Mouse (Mus musculus) hindbrain, embryonic 12.5 days (tissue): ENCODE results near the gene Cyp4f15. TPM values are rescaled to one million over a fixed set of nuclear protein-coding genes. Genes with fewer than 3 reads are reported as not detected.

Experiments
- ATAC-seq: fragments of 200-750 bp; cut with Nextera tagmentation; 2 replicates; pipeline ENCODE4 v1.8.0; 2017; ENCODE audit warnings: moderate TSS enrichment; ENCODE audit not compliant: low FRiP score
- H3K27ac ChIP-seq: fragments of 300-500 bp; sonication (generic); 2 replicates; pipeline ENCODE4 v1.5.1; 2016; ENCODE audit warnings: mild to moderate bottlenecking
- H3K27me3 ChIP-seq: fragments of 300-500 bp; sonication (generic); 2 replicates; pipeline ENCODE4 v1.6.1; 2016; ENCODE audit warnings: mild to moderate bottlenecking
- H3K36me3 ChIP-seq: fragments of 300-500 bp; sonication (generic); 2 replicates; pipeline ENCODE4 v1.6.1; 2016; ENCODE audit warnings: mild to moderate bottlenecking
- H3K4me1 ChIP-seq: fragments of 300-500 bp; sonication (generic); 2 replicates; pipeline ENCODE4 v1.6.1; 2016
- H3K4me2 ChIP-seq: fragments of 300-500 bp; sonication (generic); replicated peaks from 2 replicates; pipeline ENCODE4 v1.6.1; 2016; ENCODE audit warnings: mild to moderate bottlenecking
- H3K4me3 ChIP-seq: fragments of 300-500 bp; sonication (generic); 2 replicates; pipeline ENCODE4 v1.5.1; 2016; ENCODE audit warnings: mild to moderate bottlenecking
- H3K9ac ChIP-seq: fragments of 300-500 bp; sonication (generic); 2 replicates; pipeline ENCODE4 v1.6.1; 2016; ENCODE audit warnings: mild to moderate bottlenecking, moderate library complexity
- H3K9me3 ChIP-seq: fragments of 300-500 bp; sonication (generic); replicated peaks from 2 replicates; pipeline ENCODE4 v1.6.1; 2016; ENCODE audit warnings: mild to moderate bottlenecking
- WGBS: fragments of 180-500 bp; shearing (Covaris S2); methylation state at CpG from one replicate; pipeline ENCODE4 v1.1.7; 2016; 5-methylcytosine and 5-hydroxymethylcytosine counted together
- polyA plus RNA-seq: library from polyadenylated mRNA; unstranded; fragments of >200 nt; fragmentation: Nextera tagmentation; extraction: Ambion mirVana; gene quantifications from 2 replicates; pipeline ENCODE4 v1.2.1, GENCODE M21; 2016

Cyp4f15 gene
- 0.53 and 0.99 TPM in 2 replicates for polyA plus RNA-seq

GRCm38 (mm10) chr17:32685048-32685750, at the start of gene Cyp4f15:
TSS of gene Cyp4f15 (plus strand) at chr17:32685627.
- H3K36me3 ChIP-seq = no peaks in the 10 kb centered on the region
- no peak within 1 kb of the TSS for H3K27ac ChIP-seq
- no peaks in the 10 kb centered on the region for H3K27me3 ChIP-seq
- H3K9ac ChIP-seq = no peak within 1 kb of the TSS
- peaks cover 5% of the 10 kb centered on the region for H3K4me1 ChIP-seq
- no peaks in the 10 kb centered on the region for H3K9me3 ChIP-seq
- ATAC-seq = no peak
- H3K4me2 ChIP-seq = 0 out of 2 replicates have a peak within 1 kb of the TSS, but pooled peaks have one; percentile 7
- no peak within 1 kb of the TSS for H3K4me3 ChIP-seq
- 21% methylated on average over 7 of the region's 7 CpGs for whole genome bisulfite sequencing

- Histone ChIP-seq H3K9ac (no peak overlapping the region), H3K4me2 (no peak overlapping the region), H3K36me3 (no peaks in the 10 kb centered on the region), H3K4me1 (no peaks in the 10 kb centered on the region), H3K27me3 (no peaks in the 10 kb centered on the region), H3K27ac (no peak overlapping the region), H3K9me3 (no peaks in the 10 kb centered on the region), H3K4me3 (no peak overlapping the region)
- WGBS = 63% methylated on average over 3 of the region's 3 CpGs
- ATAC-seq = no peak
Measured at GRCm38 (mm10) chr17:32636341-32636740, 49.1 kb upstream of the Cyp4f15 start.

GRCm38 (mm10) chr17:32637151-32637550, 48.3 kb upstream of the Cyp4f15 start:
- WGBS = 86% methylated on average over 2 of the region's 2 CpGs
- Histone ChIP-seq H3K4me1 (no peaks in the 10 kb centered on the region), H3K27me3 (no peaks in the 10 kb centered on the region), H3K9me3 (no peaks in the 10 kb centered on the region), H3K9ac (no peak overlapping the region), H3K4me2 (no peak overlapping the region), H3K36me3 (no peaks in the 10 kb centered on the region), H3K4me3 (no peak overlapping the region), H3K27ac (no peak overlapping the region)
- no peak for ATAC-seq

GRCm38 (mm10) chr17:32646631-32647030, 38.8 kb upstream of the Cyp4f15 start:
- 86% methylated on average over 4 of the region's 4 CpGs for whole genome bisulfite sequencing
- H3K4me3 ChIP-seq = no peak overlapping the region
- H3K36me3 ChIP-seq = no peaks in the 10 kb centered on the region
- H3K4me1 ChIP-seq = no peaks in the 10 kb centered on the region
- ATAC-seq = no peak
- H3K9me3 ChIP-seq = no peaks in the 10 kb centered on the region
- H3K27ac ChIP-seq = no peak overlapping the region
- H3K27me3 ChIP-seq = no peaks in the 10 kb centered on the region
- H3K4me2 ChIP-seq = no peak overlapping the region
- no peak overlapping the region for H3K9ac ChIP-seq

- no peaks in the 10 kb centered on the region for H3K4me1 ChIP-seq
- H3K27ac ChIP-seq = no peak overlapping the region
- H3K36me3 ChIP-seq = no peaks in the 10 kb centered on the region
- no peaks in the 10 kb centered on the region for H3K9me3 ChIP-seq
- WGBS = 94% methylated on average over 4 of the region's 4 CpGs
- H3K9ac ChIP-seq = no peak overlapping the region
- H3K4me3 ChIP-seq = no peak overlapping the region
- no peak overlapping the region for H3K4me2 ChIP-seq
- no peaks in the 10 kb centered on the region for H3K27me3 ChIP-seq
- ATAC-seq = no peak
Measured at GRCm38 (mm10) chr17:32653860-32654259, 31.6 kb upstream of the Cyp4f15 start.

- Histone ChIP-seq H3K4me2 (no peak overlapping the region), H3K9ac (no peak overlapping the region), H3K36me3 (no peaks in the 10 kb centered on the region), H3K27me3 (no peaks in the 10 kb centered on the region), H3K4me1 (no peaks in the 10 kb centered on the region), H3K4me3 (no peak overlapping the region), H3K9me3 (no peaks in the 10 kb centered on the region), H3K27ac (no peak overlapping the region)
- no peak for ATAC-seq
- 78% methylated on average over 3 of the region's 3 CpGs for WGBS
Measured at GRCm38 (mm10) chr17:32657041-32657440, 28.4 kb upstream of the Cyp4f15 start.

GRCm38 (mm10) chr17:32658246-32658645, 27.2 kb upstream of the Cyp4f15 start:
- no peak overlapping the region for H3K4me2 ChIP-seq
- H3K9me3 ChIP-seq = no peaks in the 10 kb centered on the region
- no peak overlapping the region for H3K4me3 ChIP-seq
- no peaks in the 10 kb centered on the region for H3K4me1 ChIP-seq
- H3K9ac ChIP-seq = no peak overlapping the region
- no peaks in the 10 kb centered on the region for H3K36me3 ChIP-seq
- no peaks in the 10 kb centered on the region for H3K27me3 ChIP-seq
- 81% methylated on average over 1 of the region's 1 CpGs for WGBS
- H3K27ac ChIP-seq = no peak overlapping the region
- no peak for ATAC-seq

GRCm38 (mm10) chr17:32658712-32659111, 26.7 kb upstream of the Cyp4f15 start, which contains the start of gene Cyp4f40:
TSS of gene Cyp4f40 (plus strand) at chr17:32658900.
- H3K4me3 ChIP-seq = no peak within 1 kb of the TSS
- no peaks in the 10 kb centered on the region for H3K9me3 ChIP-seq
- H3K4me1 ChIP-seq = no peaks in the 10 kb centered on the region
- H3K27me3 ChIP-seq = no peaks in the 10 kb centered on the region
- WGBS = 76% methylated on average over 2 of the region's 2 CpGs
- no peaks in the 10 kb centered on the region for H3K36me3 ChIP-seq
- H3K9ac ChIP-seq = no peak within 1 kb of the TSS
- no peak for ATAC-seq
- H3K27ac ChIP-seq = no peak within 1 kb of the TSS
- no peak within 1 kb of the TSS for H3K4me2 ChIP-seq

- no peak overlapping the region for H3K4me3 ChIP-seq
- ATAC-seq = no peak
Measured at GRCm38 (mm10) chr17:32673976-32674375, 11.5 kb upstream of the Cyp4f15 start.

GRCm38 (mm10) chr17:32676040-32676635, 9.3 kb upstream of the Cyp4f15 start:
- Histone ChIP-seq H3K36me3 (no peaks in the 10 kb centered on the region), H3K27me3 (no peaks in the 10 kb centered on the region), H3K9me3 (no peaks in the 10 kb centered on the region), H3K4me2 (peak overlapping the region; percentile 25), H3K27ac (no peak overlapping the region), H3K4me1 (no peaks in the 10 kb centered on the region), H3K9ac (no peak overlapping the region), H3K4me3 (no peak overlapping the region)
- ATAC-seq = no peak
- 40% methylated on average over 21 of the region's 21 CpGs for WGBS

More at GRCm38 (mm10) chr17:32673976-32674375, 11.5 kb upstream of the Cyp4f15 start:
- Histone ChIP-seq H3K9ac (no peak overlapping the region), H3K27me3 (no peaks in the 10 kb centered on the region), H3K27ac (no peak overlapping the region), H3K9me3 (no peaks in the 10 kb centered on the region), H3K4me1 (no peaks in the 10 kb centered on the region), H3K4me2 (no peak overlapping the region), H3K36me3 (no peaks in the 10 kb centered on the region)
- WGBS = 64% methylated on average over 7 of the region's 7 CpGs

- WGBS = 47% methylated on average over 2 of the region's 2 CpGs
- no peak for ATAC-seq
- Histone ChIP-seq H3K27me3 (no peaks in the 10 kb centered on the region), H3K4me2 (no peak overlapping the region), H3K4me3 (no peak overlapping the region), H3K9ac (no peak overlapping the region), H3K9me3 (no peaks in the 10 kb centered on the region), H3K4me1 (peaks cover 3% of the 10 kb centered on the region), H3K27ac (no peak overlapping the region), H3K36me3 (no peaks in the 10 kb centered on the region)
Measured at GRCm38 (mm10) chr17:32680404-32680803, 5.0 kb upstream of the Cyp4f15 start.

- no peaks in the 10 kb centered on the region for H3K9me3 ChIP-seq
- no peak overlapping the region for H3K9ac ChIP-seq
- no peaks in the 10 kb centered on the region for H3K27me3 ChIP-seq
- H3K27ac ChIP-seq = no peak overlapping the region
- peaks cover 5% of the 10 kb centered on the region for H3K4me1 ChIP-seq
- ATAC-seq = no peak
- no peaks in the 10 kb centered on the region for H3K36me3 ChIP-seq
- 93% methylated on average over 5 of the region's 5 CpGs for WGBS
- H3K4me3 ChIP-seq = no peak overlapping the region
- no peak overlapping the region for H3K4me2 ChIP-seq
Measured at GRCm38 (mm10) chr17:32686722-32687121, 1.3 kb downstream of the Cyp4f15 start.

- Histone ChIP-seq H3K4me2 (no peak overlapping the region), H3K36me3 (no peaks in the 10 kb centered on the region), H3K9me3 (no peaks in the 10 kb centered on the region), H3K4me3 (no peak overlapping the region), H3K9ac (no peak overlapping the region), H3K4me1 (no peaks in the 10 kb centered on the region), H3K27me3 (no peaks in the 10 kb centered on the region), H3K27ac (no peak overlapping the region)
- 96% methylated on average over 1 of the region's 1 CpGs for WGBS
- no peak for ATAC-seq
Measured at GRCm38 (mm10) chr17:32690959-32691358, 5.5 kb downstream of the Cyp4f15 start.
